Mouse (Mus musculus) heart, embryonic 16.5 days (tissue): ENCODE measurements around the gene Palld. TPM values are rescaled to one million over a fixed set of nuclear protein-coding genes. Genes with fewer than 3 reads are reported as not detected.

Experiments used
- ATAC-seq: fragments of 200-750 bp; cut with Nextera tagmentation; replicated peaks from 2 replicates; pipeline ENCODE4 v1.8.0; 2017; ENCODE audit warnings: moderate number of reproducible peaks; ENCODE audit not compliant: insufficient read depth, low FRiP score; ENCODE audit errors: extremely low read depth
- H3K27ac ChIP-seq: fragments of 300-500 bp; sonication (generic); 2 replicates; pipeline ENCODE4 v1.5.1; 2014; ENCODE audit warnings: mild to moderate bottlenecking, low read length, control low read depth, moderate library complexity
- H3K27me3 ChIP-seq: fragments of 300-500 bp; sonication (generic); 2 replicates; pipeline ENCODE4 v1.6.1; 2014; ENCODE audit warnings: low read length, mixed read lengths; ENCODE audit not compliant: control insufficient read depth, insufficient read depth
- H3K36me3 ChIP-seq: fragments of 300-500 bp; sonication (generic); 2 replicates; pipeline ENCODE4 v1.6.1; 2014; ENCODE audit not compliant: control insufficient read depth, insufficient read depth
- H3K4me1 ChIP-seq: fragments of 300-500 bp; sonication (generic); 2 replicates; pipeline ENCODE4 v1.6.1; 2014; ENCODE audit warnings: low read length, mixed read lengths; ENCODE audit not compliant: control insufficient read depth, insufficient read depth
- H3K4me2 ChIP-seq: fragments of 300-500 bp; sonication (generic); 2 replicates; pipeline ENCODE4 v1.6.1; 2014; ENCODE audit warnings: low read depth, mild to moderate bottlenecking, control low read depth, low read length
- H3K4me3 ChIP-seq: fragments of 300-500 bp; sonication (generic); 2 replicates; pipeline ENCODE4 v1.5.1; 2014; ENCODE audit warnings: mild to moderate bottlenecking, control low read depth, low read length
- H3K9ac ChIP-seq: fragments of 300-500 bp; sonication (generic); 2 replicates; pipeline ENCODE4 v1.6.1; 2014; ENCODE audit warnings: low read length, control low read depth
- H3K9me3 ChIP-seq: fragments of 300-500 bp; sonication (generic); replicated peaks from 2 replicates; pipeline ENCODE4 v1.6.1; 2016; ENCODE audit warnings: low read length; ENCODE audit not compliant: control insufficient read depth
- WGBS: fragments of 180-500 bp; shearing (Covaris S2); extraction: QIAGEN DNeasy Blood & Tissue Kit; methylation state at CpG from one replicate; pipeline ENCODE4 v1.1.7; 2014; 5-methylcytosine and 5-hydroxymethylcytosine counted together
- polyA plus RNA-seq: library from polyadenylated mRNA; unstranded; fragments of >200 nt; fragmentation: Nextera tagmentation; extraction: Ambion mirVana; gene quantifications from 2 replicates; pipeline ENCODE4 v1.2.1, GENCODE M21; 2015

Gene Palld
- polyA plus RNA-seq, 1 experiment from 2014 or later: 190 TPM

GRCm38 (mm10) chr8:61802840-61803239 lies 99.7 kb downstream of the Palld start:
- Histone ChIP-seq H3K27me3 (no peaks in the 10 kb centered on the region), H3K4me3 (no peak overlapping the region), H3K27ac (no peak overlapping the region), H3K4me2 (no peak overlapping the region), H3K36me3 (no peaks in the 10 kb centered on the region), H3K4me1 (peaks cover 20% of the 10 kb centered on the region), H3K9ac (no peak overlapping the region), H3K9me3 (no peaks in the 10 kb centered on the region)
- 64% methylated on average over 2 of the region's 2 CpGs for WGBS
- no peak for ATAC-seq

- H3K27ac ChIP-seq: no peak overlapping the region
- ATAC-seq: no peak
- WGBS: 76% methylated on average over 1 of the region's 1 CpGs
- no peaks in the 10 kb centered on the region for H3K36me3 ChIP-seq
- H3K9me3 ChIP-seq: no peaks in the 10 kb centered on the region
- H3K9ac ChIP-seq: no peak overlapping the region
- H3K27me3 ChIP-seq: no peaks in the 10 kb centered on the region
- peaks cover 12% of the 10 kb centered on the region; the same call in 1 of the 2 replicates for H3K4me1 ChIP-seq
- no peak overlapping the region for H3K4me3 ChIP-seq
- no peak overlapping the region for H3K4me2 ChIP-seq
Measured at GRCm38 (mm10) chr8:61797391-61797947, 105.0 kb downstream of the Palld start.

GRCm38 (mm10) chr8:61796537-61797050 lies 105.9 kb downstream of the Palld start:
- H3K4me3 ChIP-seq: no peak overlapping the region
- no peaks in the 10 kb centered on the region for H3K36me3 ChIP-seq
- H3K27ac ChIP-seq: no peak overlapping the region
- ATAC-seq: no peak
- H3K9me3 ChIP-seq: no peaks in the 10 kb centered on the region
- no peak overlapping the region for H3K4me2 ChIP-seq
- H3K4me1 ChIP-seq: peaks cover 9% of the 10 kb centered on the region; the same call in 1 of the 2 replicates
- H3K27me3 ChIP-seq: no peaks in the 10 kb centered on the region
- 74% methylated on average over 7 of the region's 7 CpGs for WGBS
- no peak overlapping the region for H3K9ac ChIP-seq

DNA sequence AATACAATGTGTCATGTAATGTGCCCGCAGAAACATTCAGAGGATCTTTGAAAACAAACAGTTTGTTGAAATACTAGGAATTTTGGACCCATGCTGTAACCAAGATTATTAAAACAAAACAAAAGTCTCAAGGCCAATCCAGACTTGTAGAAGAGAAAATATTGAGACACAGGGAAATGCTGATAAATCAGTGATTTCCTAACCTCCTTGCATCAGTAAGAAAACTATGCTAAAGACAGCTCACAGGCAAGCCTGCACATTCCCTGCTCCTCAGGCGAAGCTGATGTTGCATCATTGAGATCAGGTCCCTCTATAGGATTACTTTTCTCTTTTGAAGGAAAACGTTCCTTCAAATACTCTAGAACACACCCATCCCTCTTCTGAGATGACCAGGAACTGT lies 112.5 kb downstream of the Palld start:
- Histone ChIP-seq H3K27me3 (no peaks in the 10 kb centered on the region), H3K9ac (no peak overlapping the region), H3K4me1 (0 out of 2 replicates have a peak, but pooled peaks cover 2% of the 10 kb centered on the region), H3K36me3 (no peaks in the 10 kb centered on the region), H3K27ac (no peak overlapping the region), H3K9me3 (no peaks in the 10 kb centered on the region), H3K4me2 (no peak overlapping the region), H3K4me3 (no peak overlapping the region)
- 80% methylated on average over 3 of the region's 3 CpGs for WGBS
- no peak for ATAC-seq

- Histone ChIP-seq H3K27ac (no peak overlapping the region), H3K9ac (no peak overlapping the region), H3K9me3 (no peaks in the 10 kb centered on the region), H3K4me1 (no peaks in the 10 kb centered on the region), H3K4me3 (no peak overlapping the region), H3K36me3 (no peaks in the 10 kb centered on the region), H3K4me2 (no peak overlapping the region), H3K27me3 (no peaks in the 10 kb centered on the region)
- no peak for ATAC-seq
- 86% methylated on average over 5 of the region's 5 CpGs for WGBS
Measured at GRCm38 (mm10) chr8:61789289-61789688, 113.2 kb downstream of the Palld start.

- H3K27ac ChIP-seq: no peak overlapping the region
- H3K36me3 ChIP-seq: no peaks in the 10 kb centered on the region
- no peak overlapping the region for H3K9ac ChIP-seq
- no peaks in the 10 kb centered on the region for H3K27me3 ChIP-seq
- H3K4me2 ChIP-seq: no peak overlapping the region
- no peak overlapping the region for H3K4me3 ChIP-seq
- WGBS: 83% methylated on average over 7 of the region's 7 CpGs
- H3K4me1 ChIP-seq: peaks cover 17% of the 10 kb centered on the region
- no peak for ATAC-seq
- no peaks in the 10 kb centered on the region for H3K9me3 ChIP-seq
Measured at GRCm38 (mm10) chr8:61782931-61783491, 119.5 kb downstream of the Palld start.

GRCm38 (mm10) chr8:61780652-61781257 lies 121.7 kb downstream of the Palld start:
- 52% methylated on average over 5 of the region's 5 CpGs for WGBS
- no peak overlapping the region for H3K27ac ChIP-seq
- no peak overlapping the region for H3K9ac ChIP-seq
- H3K36me3 ChIP-seq: no peaks in the 10 kb centered on the region
- ATAC-seq: no peak
- no peaks in the 10 kb centered on the region for H3K9me3 ChIP-seq
- H3K27me3 ChIP-seq: no peaks in the 10 kb centered on the region
- no peak overlapping the region for H3K4me3 ChIP-seq
- no peak overlapping the region for H3K4me2 ChIP-seq
- H3K4me1 ChIP-seq: peaks cover 29% of the 10 kb centered on the region

- no peak overlapping the region for H3K27ac ChIP-seq
- no peaks in the 10 kb centered on the region for H3K36me3 ChIP-seq
- no peaks in the 10 kb centered on the region for H3K9me3 ChIP-seq
- H3K4me1 ChIP-seq: peaks cover 44% of the 10 kb centered on the region
- no peak overlapping the region for H3K9ac ChIP-seq
- ATAC-seq: no peak; the same call in 1 of the 2 replicates
- H3K4me2 ChIP-seq: no peak overlapping the region
- H3K27me3 ChIP-seq: no peaks in the 10 kb centered on the region
- no peak overlapping the region for H3K4me3 ChIP-seq
- WGBS: 26% methylated on average over 3 of the region's 3 CpGs
Measured at GRCm38 (mm10) chr8:61778194-61778593, 124.3 kb downstream of the Palld start.

DNA sequence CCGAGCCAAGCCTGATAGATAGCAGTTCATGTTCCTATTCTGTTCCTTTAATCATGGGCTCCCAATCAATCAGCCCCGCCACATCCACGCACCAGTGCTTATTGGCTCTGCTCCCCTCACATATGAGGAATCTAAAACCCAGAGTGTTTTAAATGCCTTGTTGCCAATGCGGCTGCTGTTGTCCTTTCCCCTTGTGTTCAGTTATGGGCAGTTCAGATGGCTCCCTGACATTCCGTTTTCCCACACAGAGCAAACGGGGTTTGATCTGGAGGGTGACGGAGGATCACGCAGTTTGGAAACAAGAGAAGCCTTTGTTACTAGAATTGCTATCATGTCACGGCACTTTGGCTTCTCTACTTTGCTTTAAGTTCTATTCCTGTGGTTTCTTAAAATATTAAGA lies 125.9 kb downstream of the Palld start:
- no peaks in the 10 kb centered on the region for H3K27me3 ChIP-seq
- no peaks in the 10 kb centered on the region for H3K9me3 ChIP-seq
- no peak overlapping the region for H3K4me3 ChIP-seq
- H3K27ac ChIP-seq: no peak overlapping the region
- ATAC-seq: no peak
- no peak overlapping the region for H3K4me2 ChIP-seq
- WGBS: 66% methylated on average over 9 of the region's 9 CpGs
- H3K4me1 ChIP-seq: peaks cover 44% of the 10 kb centered on the region
- no peaks in the 10 kb centered on the region for H3K36me3 ChIP-seq
- H3K9ac ChIP-seq: no peak overlapping the region
